Mouse (Mus musculus) 416B (cell line): ENCODE results near the gene Dgcr8.

ENCODE experiments used
- DNase-seq: peaks from one replicate; pipeline ENCODE4 v3.0.0; 2011; ENCODE audit warnings: low read depth

Gene Dgcr8

GRCm38 (mm10) chr16:18249364-18249967 lies 39.6 kb downstream of the Dgcr8 start:
- DNase-seq = peak; percentile 84

GRCm38 (mm10) chr16:18248433-18249363 lies 40.3 kb downstream of the Dgcr8 start, which contains the start of the genes Trmt2a and Ranbp1:
TSS of gene Trmt2a (plus strand) at chr16:18248679.
TSS of gene Ranbp1 (minus strand) at chr16:18248732.
- DNase-seq = peak; percentile 99

GRCm38 (mm10) chr16:18247521-18248399 lies 41.3 kb downstream of the Dgcr8 start:
- peak; percentile 52 for DNase-seq

DNA sequence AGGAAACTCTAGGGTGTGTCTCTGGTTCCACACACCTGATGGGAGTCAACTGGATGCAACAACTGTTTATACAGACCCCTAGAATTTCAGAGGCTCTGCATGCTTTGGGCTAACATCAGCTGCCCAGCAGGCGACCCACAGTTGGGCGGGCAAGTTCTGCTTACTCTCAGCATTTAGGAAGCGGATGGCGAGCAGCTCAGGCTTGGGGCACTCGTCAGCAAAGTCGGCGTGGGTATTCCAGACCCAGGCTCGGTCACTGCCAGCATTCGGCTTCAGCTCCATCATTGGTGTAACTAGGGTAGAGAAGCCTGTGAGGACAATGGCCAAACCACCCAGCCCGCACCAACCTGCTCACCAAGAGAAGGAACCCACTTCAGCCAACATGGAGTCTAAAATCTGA lies 47.5 kb downstream of the Dgcr8 start:
- no peak for DNase-seq

DNA sequence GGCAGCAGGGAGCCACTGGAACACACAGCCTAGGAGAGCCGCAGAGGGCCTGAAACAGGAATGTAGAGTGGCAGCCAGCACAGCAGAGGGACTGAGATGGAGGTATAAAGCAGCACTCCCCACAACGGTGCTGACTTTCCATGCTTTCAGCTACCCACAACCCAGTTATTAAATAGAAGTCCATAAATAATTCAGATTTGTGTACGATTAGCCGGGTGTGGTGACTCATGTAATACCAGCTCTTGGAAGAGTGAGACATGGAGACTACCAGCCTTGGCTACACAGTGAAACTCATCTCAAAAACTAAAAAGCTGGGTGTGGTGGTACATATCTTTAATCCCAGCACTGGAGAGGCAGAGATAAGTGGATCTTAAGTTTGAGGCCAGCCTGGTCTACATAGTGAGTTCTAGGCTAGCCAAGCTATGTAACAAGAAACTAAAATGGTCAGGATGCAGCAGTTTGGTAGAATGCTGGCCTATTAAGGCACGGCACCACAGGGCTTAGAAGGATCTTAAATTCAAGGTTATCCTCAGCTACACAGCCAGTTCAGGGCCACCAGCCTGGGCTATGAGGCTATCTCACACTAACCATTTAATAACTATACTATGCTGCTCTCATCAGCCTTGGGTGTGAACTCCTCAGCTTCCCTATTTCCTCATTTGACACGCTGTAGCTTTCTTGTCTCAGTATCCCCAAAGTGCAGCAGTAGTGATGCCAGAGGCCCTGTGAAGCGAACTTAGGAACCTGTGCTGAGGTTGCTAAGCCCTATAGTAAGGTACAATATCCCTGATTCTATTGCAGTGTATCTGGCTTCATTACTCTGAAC lies 52.2 kb downstream of the Dgcr8 start:
- DNase-seq = no peak

DNA sequence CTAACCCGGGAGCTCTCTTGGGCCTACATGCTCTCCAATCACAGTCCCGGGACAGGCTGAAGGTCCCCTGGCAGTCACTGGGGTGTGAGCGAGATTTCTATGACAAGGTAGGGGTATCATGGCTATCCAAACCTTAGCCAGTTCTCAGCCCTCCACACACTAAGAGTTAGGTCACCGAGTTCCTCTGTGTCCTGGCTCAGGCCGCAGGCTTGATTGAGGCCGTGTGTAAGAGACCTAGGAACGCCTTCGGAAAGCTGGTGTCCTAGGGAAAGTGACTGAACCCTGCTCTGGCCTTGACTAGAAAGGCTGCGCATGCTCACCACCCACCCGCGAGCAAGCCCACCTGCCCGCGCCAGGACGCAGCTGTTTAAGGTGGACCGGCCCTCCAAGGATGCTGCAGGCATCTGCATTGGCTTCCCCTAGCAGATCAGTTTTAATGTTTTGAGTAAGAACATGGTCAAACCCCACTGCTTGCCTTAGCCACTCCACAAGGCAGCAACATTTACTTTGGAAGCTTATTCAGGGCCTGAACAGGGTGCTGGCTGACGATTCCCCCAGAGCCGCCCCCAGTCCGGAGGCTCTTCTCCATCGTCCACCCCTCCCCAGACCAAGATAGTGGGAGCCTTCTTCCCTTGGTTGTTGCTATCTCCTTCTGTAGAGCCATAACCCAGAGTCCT lies 53.5 kb downstream of the Dgcr8 start:
- DNase-seq = no peak

- DNase-seq = peak; percentile 53
Measured at GRCm38 (mm10) chr16:18234671-18235388, 54.2 kb downstream of the Dgcr8 start, which contains the start of gene Zdhhc8. TSS of gene Zdhhc8 (minus strand) at chr16:18235136.

DNA sequence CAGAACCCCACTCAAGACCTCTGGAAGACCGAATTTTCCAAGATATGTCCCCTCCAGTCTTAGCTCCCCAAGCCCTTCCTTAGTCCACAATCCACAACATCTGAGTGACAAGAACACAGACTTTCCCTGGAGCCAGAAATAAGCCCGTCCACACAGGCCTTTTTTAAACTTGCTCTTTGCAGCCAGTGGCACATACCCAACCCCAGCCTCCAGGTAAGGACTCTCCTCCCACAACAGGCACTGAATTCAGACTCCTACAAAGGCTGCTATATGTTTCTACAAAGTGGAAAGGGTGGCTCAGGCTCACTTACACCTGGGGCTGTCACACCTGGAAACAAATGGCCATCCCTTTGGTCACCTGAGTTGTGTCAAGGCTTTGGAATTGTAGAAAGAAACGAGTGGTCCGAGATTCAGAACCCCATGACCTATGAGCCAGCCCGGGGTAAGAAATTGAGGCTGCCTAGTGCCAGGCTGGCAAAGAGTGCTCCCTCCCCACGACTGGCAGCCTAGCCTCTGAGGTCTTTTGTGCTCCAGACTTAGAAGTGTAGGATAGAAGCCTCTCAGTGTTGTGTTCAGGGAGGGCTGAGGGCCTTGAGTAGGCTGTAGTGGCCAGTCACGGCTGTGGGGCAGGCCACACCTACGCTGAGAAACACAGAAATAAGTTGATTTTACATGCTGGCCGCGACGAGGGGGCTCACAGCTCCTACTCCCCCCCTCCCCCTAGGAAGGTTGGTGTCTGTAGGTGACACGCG lies 55.0 kb downstream of the Dgcr8 start:
- DNase-seq = no peak

GRCm38 (mm10) chr16:18233451-18233850 lies 55.6 kb downstream of the Dgcr8 start:
- peak; percentile 36 for DNase-seq

DNA sequence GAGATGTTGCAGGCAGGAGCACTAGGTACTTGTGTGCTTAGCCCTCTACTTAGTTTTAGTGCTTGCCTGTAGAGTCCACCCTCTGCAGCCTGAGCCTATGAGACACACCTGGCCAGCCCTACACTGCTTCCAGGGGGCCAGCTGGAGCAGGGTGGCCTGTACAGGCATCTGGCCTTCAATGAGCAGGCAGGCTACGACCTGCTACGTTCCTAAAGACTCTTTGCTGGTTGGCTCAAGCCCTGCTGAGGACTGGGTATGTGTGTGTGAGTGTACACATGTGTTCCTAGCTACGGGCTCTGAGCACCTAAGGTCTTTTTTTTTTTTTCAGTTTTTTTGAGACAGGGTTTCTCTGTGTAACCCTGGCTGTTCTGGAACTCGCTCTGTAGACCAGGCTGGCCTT lies 57.6 kb downstream of the Dgcr8 start:
- DNase-seq = no peak

- DNase-seq = no peak
Measured at GRCm38 (mm10) chr16:18231047-18231446, 58.0 kb downstream of the Dgcr8 start.

DNA sequence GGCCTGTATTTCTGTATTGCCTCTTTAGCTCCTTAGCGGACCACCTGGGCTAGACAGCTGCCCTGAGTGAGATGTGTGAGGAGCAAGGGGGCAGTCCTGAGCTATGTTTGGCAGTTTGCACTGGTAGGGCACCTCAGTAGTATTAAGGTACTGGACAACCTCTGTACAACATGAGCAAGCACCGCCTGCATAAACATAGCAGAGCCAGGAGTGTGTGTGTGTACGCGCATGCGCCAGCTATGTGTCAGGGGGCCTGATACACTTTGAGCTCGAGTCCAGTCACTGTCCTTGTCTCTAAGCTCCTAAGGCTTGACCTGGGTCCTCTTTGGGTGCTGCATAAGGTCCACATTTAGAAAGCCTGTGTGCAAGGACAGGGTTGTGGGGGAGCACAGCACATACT lies 58.4 kb downstream of the Dgcr8 start:
- DNase-seq = no peak

- DNase-seq = no peak
Measured at GRCm38 (mm10) chr16:18229622-18230021, 59.4 kb downstream of the Dgcr8 start.

DNA sequence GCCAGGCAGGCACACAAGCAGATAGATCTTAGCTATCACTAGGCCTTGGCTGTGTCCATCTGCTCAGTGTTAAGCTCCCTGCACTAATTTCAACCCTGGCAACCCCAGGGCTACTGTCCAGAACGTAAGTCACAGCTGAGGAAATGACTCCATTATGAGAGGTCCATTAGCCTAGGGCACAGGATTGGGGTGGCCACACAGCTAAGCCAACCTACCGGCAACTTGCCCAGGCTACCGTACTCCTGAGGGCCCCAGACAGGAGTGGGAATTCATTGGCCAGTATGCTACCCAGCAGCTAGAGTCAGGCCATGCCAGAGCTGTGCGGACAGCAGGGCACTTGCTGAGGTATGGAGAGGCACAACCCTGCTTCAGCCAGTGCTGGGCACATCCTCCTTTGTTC lies 60.2 kb downstream of the Dgcr8 start:
- no peak for DNase-seq

DNA sequence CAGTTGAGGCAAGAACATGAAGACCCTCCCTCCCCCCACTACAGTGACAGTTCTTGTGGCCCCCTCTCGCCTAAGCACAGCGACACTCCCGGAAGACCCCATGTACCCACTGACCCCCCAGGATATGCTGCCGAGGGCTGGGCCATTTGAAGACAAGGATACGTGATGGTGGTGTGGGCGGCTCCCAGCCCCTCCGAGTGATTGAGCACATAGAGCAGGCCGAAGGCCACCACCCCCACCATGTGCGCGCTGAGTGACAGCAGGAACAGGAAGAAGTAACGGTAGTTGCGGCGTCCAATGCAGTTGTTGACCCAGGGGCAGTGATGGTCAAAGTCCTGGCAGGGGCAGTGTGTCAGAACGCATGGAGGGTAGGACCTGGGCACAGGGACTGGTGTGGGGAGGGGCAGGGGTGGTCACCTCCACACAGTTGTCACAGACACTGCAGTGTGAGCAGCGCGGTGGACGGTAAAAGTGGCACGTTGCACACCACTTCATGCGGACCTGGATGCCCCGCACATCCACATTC lies 61.1 kb downstream of the Dgcr8 start:
- no peak for DNase-seq

GRCm38 (mm10) chr16:18227187-18227586 lies 61.9 kb downstream of the Dgcr8 start:
- no peak for DNase-seq

DNA sequence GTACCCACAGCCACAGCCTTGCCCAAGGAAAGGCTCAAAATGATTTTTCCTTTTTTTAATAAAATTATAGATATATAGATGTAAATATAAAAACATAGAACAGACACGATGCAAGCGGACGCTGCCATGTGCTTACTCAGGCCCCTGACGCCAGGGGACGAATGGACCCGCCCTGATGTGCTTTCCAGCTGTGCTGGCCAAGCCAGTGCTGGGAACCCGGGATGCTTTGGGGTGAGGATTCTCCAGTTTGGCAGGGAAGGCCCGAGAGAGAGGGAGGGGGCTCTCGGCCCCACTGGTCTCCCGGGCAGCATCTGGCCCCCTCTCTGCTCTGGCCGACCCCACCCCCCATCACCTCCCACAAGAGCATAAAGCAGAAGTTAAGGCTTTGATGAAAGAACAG lies 66.9 kb downstream of the Dgcr8 start:
- no peak for DNase-seq

GRCm38 (mm10) chr16:18221543-18221898 lies 67.5 kb downstream of the Dgcr8 start:
- no peak for DNase-seq

- no peak for DNase-seq
Measured at GRCm38 (mm10) chr16:18220856-18221542, 68.0 kb downstream of the Dgcr8 start.
